Mouse (Mus musculus) liver, embryonic 13.5 days (tissue): Measurements from ENCODE around the gene Rsph1. TPM values are rescaled to one million over a fixed set of nuclear protein-coding genes. Genes with fewer than 3 reads are reported as not detected.

Experiments used
- ATAC-seq: fragments of 200-750 bp; cut with Nextera tagmentation; 2 replicates; pipeline ENCODE4 v1.8.0; 2017; ENCODE audit warnings: low read depth, mild to moderate bottlenecking, moderate number of reproducible peaks, moderate library complexity
- DNase-seq: peaks from one replicate; pipeline ENCODE4 v3.0.0; 2022
- H3K27ac ChIP-seq: fragments of 300-500 bp; sonication (generic); 2 replicates; pipeline ENCODE4 v1.5.1; 2015; ENCODE audit warnings: moderate library complexity, mild to moderate bottlenecking, inconsistent platforms
- H3K27me3 ChIP-seq: fragments of 300-500 bp; sonication (generic); 2 replicates; pipeline ENCODE4 v1.6.1; 2015; ENCODE audit warnings: mild to moderate bottlenecking, inconsistent platforms
- H3K36me3 ChIP-seq: fragments of 300-500 bp; sonication (generic); 2 replicates; pipeline ENCODE4 v1.6.1; 2015; ENCODE audit warnings: mild to moderate bottlenecking, inconsistent platforms
- H3K4me1 ChIP-seq: fragments of 300-500 bp; sonication (generic); replicated peaks from 2 replicates; pipeline ENCODE4 v1.6.1; 2015; ENCODE audit warnings: inconsistent platforms
- H3K4me2 ChIP-seq: fragments of 300-500 bp; sonication (generic); 2 replicates; pipeline ENCODE4 v1.6.1; 2015; ENCODE audit warnings: inconsistent platforms, mild to moderate bottlenecking, moderate library complexity
- H3K4me3 ChIP-seq: fragments of 300-500 bp; sonication (generic); replicated peaks from 2 replicates; pipeline ENCODE4 v1.5.1; 2015; ENCODE audit warnings: mild to moderate bottlenecking, inconsistent platforms
- H3K9ac ChIP-seq: fragments of 300-500 bp; sonication (generic); 2 replicates; pipeline ENCODE4 v1.6.1; 2015; ENCODE audit warnings: mild to moderate bottlenecking, inconsistent platforms
- H3K9me3 ChIP-seq: fragments of 300-500 bp; sonication (generic); replicated peaks from 2 replicates; pipeline ENCODE4 v1.6.1; 2016; ENCODE audit warnings: inconsistent platforms
- WGBS: fragments of 180-500 bp; shearing (Covaris S2); methylation state at CpG from one replicate; pipeline ENCODE4 v1.1.7; 2015; ENCODE audit not compliant: insufficient replicate concordance; 5-methylcytosine and 5-hydroxymethylcytosine counted together
- polyA plus RNA-seq: library from polyadenylated mRNA; unstranded; fragments of >200 nt; fragmentation: Nextera tagmentation; extraction: Ambion mirVana; gene quantifications from 2 replicates; pipeline ENCODE4 v1.2.1, GENCODE M21; 2015

Rsph1 gene
- polyA plus RNA-seq, 1 experiment from 2014 or later, result 0.20 TPM

- no peaks in the 10 kb centered on the region for H3K9me3 ChIP-seq
These were observed 22.8 kb upstream of the Rsph1 start for GRCm38 (mm10) chr17:31299981-31300380.

GRCm38 (mm10) chr17:31298419-31299209, 21.4 kb upstream of the Rsph1 start:
- Histone ChIP-seq H3K4me1 (peaks cover 38% of the 10 kb centered on the region), H3K27me3 (peaks cover 9% of the 10 kb centered on the region; the same call in 1 of the 2 replicates), H3K9ac (no peak overlapping the region), H3K4me3 (no peak overlapping the region), H3K36me3 (no peaks in the 10 kb centered on the region), H3K4me2 (no peak overlapping the region), H3K9me3 (no peaks in the 10 kb centered on the region), H3K27ac (no peak overlapping the region)
- WGBS, result 68% methylated on average over 6 of the region's 6 CpGs
- no peak for ATAC-seq
- DNase-seq, result no peak

More at GRCm38 (mm10) chr17:31299981-31300380, 22.8 kb upstream of the Rsph1 start:
- Histone ChIP-seq H3K27ac (no peak overlapping the region), H3K4me1 (peaks cover 44% of the 10 kb centered on the region), H3K9ac (no peak overlapping the region), H3K4me3 (no peak overlapping the region), H3K4me2 (no peak overlapping the region), H3K36me3 (no peaks in the 10 kb centered on the region), H3K27me3 (peaks cover 9% of the 10 kb centered on the region; the same call in 1 of the 2 replicates)
- no peak for ATAC-seq
- 74% methylated on average over 4 of the region's 4 CpGs for WGBS
- DNase-seq, result no peak

GRCm38 (mm10) chr17:31297521-31297939, 20.3 kb upstream of the Rsph1 start:
- DNase-seq (no peak), ATAC-seq (no peak)
- H3K4me3 ChIP-seq, result peak overlapping the region; percentile 69
- H3K9ac ChIP-seq, result peak overlapping the region; percentile 76
- peak overlapping the region; percentile 98 for H3K4me2 ChIP-seq
- no peaks in the 10 kb centered on the region for H3K9me3 ChIP-seq
- 5% methylated on average over 7 of the region's 7 CpGs for WGBS
- peaks cover 38% of the 10 kb centered on the region for H3K4me1 ChIP-seq
- H3K27ac ChIP-seq, result no peak overlapping the region
- no peaks in the 10 kb centered on the region for H3K36me3 ChIP-seq
- H3K27me3 ChIP-seq, result peaks cover 9% of the 10 kb centered on the region; the same call in 1 of the 2 replicates

- H3K9me3 ChIP-seq, result no peaks in the 10 kb centered on the region
- peak overlapping the region; percentile 98 for H3K4me2 ChIP-seq
- DNase-seq, result peak; percentile 54
- H3K4me3 ChIP-seq, result peak overlapping the region; percentile 69
- H3K27ac ChIP-seq, result peak overlapping the region; percentile 53; the same call in 1 of the 2 replicates
- H3K9ac ChIP-seq, result peak overlapping the region; percentile 76
- H3K4me1 ChIP-seq, result peaks cover 38% of the 10 kb centered on the region
- peak; percentile 64 for ATAC-seq
- no peaks in the 10 kb centered on the region for H3K36me3 ChIP-seq
- peaks cover 9% of the 10 kb centered on the region; the same call in 1 of the 2 replicates for H3K27me3 ChIP-seq
- under 1% methylated on average over 68 of the region's 68 CpGs for WGBS
These were observed 19.0 kb upstream of the Rsph1 start for GRCm38 (mm10) chr17:31295892-31296781.

GRCm38 (mm10) chr17:31295215-31295891, 18.2 kb upstream of the Rsph1 start:
- 7% methylated on average over 25 of the region's 25 CpGs for WGBS
- peak overlapping the region; percentile 76 for H3K9ac ChIP-seq

GRCm38 (mm10) chr17:31294363-31295214, 17.4 kb upstream of the Rsph1 start:
- no peak for DNase-seq
- 56% methylated on average over 15 of the region's 15 CpGs for WGBS
- Histone ChIP-seq H3K27me3 (peaks cover 9% of the 10 kb centered on the region; the same call in 1 of the 2 replicates), H3K4me2 (peak overlapping the region; percentile 98), H3K36me3 (no peaks in the 10 kb centered on the region), H3K27ac (no peak overlapping the region), H3K9ac (peak overlapping the region; percentile 76; the same call in 1 of the 2 replicates), H3K4me3 (peak overlapping the region; percentile 69), H3K9me3 (no peaks in the 10 kb centered on the region), H3K4me1 (peaks cover 38% of the 10 kb centered on the region)
- ATAC-seq, result no peak

More at GRCm38 (mm10) chr17:31295215-31295891, 18.2 kb upstream of the Rsph1 start:
- H3K27me3 ChIP-seq, result peaks cover 9% of the 10 kb centered on the region; the same call in 1 of the 2 replicates
- peak overlapping the region; percentile 98 for H3K4me2 ChIP-seq
- no peaks in the 10 kb centered on the region for H3K9me3 ChIP-seq
- DNase-seq (peak; percentile 54), ATAC-seq (peak; percentile 52)
- H3K27ac ChIP-seq, result peak overlapping the region; percentile 55; the same call in 1 of the 2 replicates
- H3K4me3 ChIP-seq, result peak overlapping the region; percentile 69
- no peaks in the 10 kb centered on the region for H3K36me3 ChIP-seq
- H3K4me1 ChIP-seq, result peaks cover 38% of the 10 kb centered on the region

- Histone ChIP-seq H3K4me1 (peaks cover 12% of the 10 kb centered on the region), H3K27ac (no peak overlapping the region), H3K4me2 (no peak overlapping the region), H3K4me3 (no peak overlapping the region), H3K36me3 (no peaks in the 10 kb centered on the region), H3K9me3 (no peaks in the 10 kb centered on the region), H3K9ac (no peak overlapping the region), H3K27me3 (peaks cover 3% of the 10 kb centered on the region; the same call in 1 of the 2 replicates)
- no peak for ATAC-seq
- 47% methylated on average over 6 of the region's 6 CpGs for WGBS
- no peak for DNase-seq
These were observed 13.7 kb upstream of the Rsph1 start for GRCm38 (mm10) chr17:31290859-31291258.

GRCm38 (mm10) chr17:31290311-31290710, 13.1 kb upstream of the Rsph1 start:
- H3K4me1 ChIP-seq, result peaks cover 6% of the 10 kb centered on the region
- no peak overlapping the region for H3K4me2 ChIP-seq
- no peak overlapping the region for H3K9ac ChIP-seq
- H3K9me3 ChIP-seq, result no peaks in the 10 kb centered on the region
- DNase-seq (no peak), ATAC-seq (no peak)
- no peak overlapping the region for H3K4me3 ChIP-seq
- H3K27me3 ChIP-seq, result no peaks in the 10 kb centered on the region
- H3K27ac ChIP-seq, result no peak overlapping the region
- H3K36me3 ChIP-seq, result no peaks in the 10 kb centered on the region

GRCm38 (mm10) chr17:31288999-31289726, 12.0 kb upstream of the Rsph1 start:
- no peaks in the 10 kb centered on the region for H3K4me1 ChIP-seq
- no peaks in the 10 kb centered on the region for H3K9me3 ChIP-seq
- H3K4me2 ChIP-seq, result no peak overlapping the region
- H3K27ac ChIP-seq, result no peak overlapping the region
- no peaks in the 10 kb centered on the region for H3K27me3 ChIP-seq
- H3K36me3 ChIP-seq, result no peaks in the 10 kb centered on the region
- DNase-seq (no peak), ATAC-seq (no peak)
- no peak overlapping the region for H3K9ac ChIP-seq
- H3K4me3 ChIP-seq, result no peak overlapping the region
- 27% methylated on average over 7 of the region's 7 CpGs for WGBS

- Histone ChIP-seq H3K27me3 (no peaks in the 10 kb centered on the region), H3K9me3 (no peaks in the 10 kb centered on the region), H3K27ac (no peak overlapping the region), H3K9ac (no peak overlapping the region), H3K36me3 (no peaks in the 10 kb centered on the region), H3K4me2 (no peak overlapping the region), H3K4me3 (no peak overlapping the region), H3K4me1 (no peaks in the 10 kb centered on the region)
- WGBS, result 67% methylated on average over 3 of the region's 3 CpGs
- ATAC-seq, result no peak
- no peak for DNase-seq
These were observed 10.0 kb upstream of the Rsph1 start for GRCm38 (mm10) chr17:31287216-31287615.
